Mouse (Mus musculus): ENCODE results near the gene Alox5ap. TPM values are rescaled to one million over a fixed set of nuclear protein-coding genes. Genes with fewer than 3 reads are reported as not detected.

Alox5ap gene
- total RNA-seq, 2 experiments from 2014 or later: 13.2 to 16.8 TPM

DNA sequence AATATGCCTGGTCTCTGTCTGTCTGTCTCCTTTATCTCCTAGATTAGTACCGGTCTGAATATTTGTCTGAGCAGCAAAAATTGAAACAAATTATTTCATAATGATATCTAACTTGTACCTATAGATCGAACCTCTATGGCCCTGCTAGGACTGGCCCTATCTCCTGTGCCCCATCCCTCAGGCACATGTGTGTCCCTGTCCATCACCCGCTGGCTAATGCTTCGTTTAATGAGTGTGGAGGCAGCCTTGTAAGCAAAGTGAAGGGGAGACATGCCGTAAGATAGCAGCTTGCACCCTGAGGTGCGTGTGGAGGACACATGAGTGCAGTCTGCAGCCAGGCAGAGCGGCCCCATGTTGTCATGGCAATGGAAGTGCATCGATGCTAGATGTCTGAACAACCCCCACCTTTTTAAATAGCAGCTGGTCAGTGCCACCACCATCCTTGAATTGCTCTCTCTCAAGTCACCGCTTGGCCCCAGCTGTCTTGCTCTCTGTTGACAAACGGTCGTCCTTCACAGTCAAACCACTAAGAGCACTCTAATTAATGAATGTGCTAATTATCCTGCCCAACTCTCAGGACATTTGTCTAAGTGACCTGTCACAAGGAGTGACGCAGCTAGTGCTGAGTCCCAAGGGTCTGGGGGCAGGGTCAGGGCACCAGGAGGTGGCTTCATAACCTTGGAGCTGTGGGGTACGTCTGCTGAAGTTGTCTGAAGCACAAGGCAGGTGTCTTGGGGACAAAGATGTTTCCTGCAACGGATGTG, 6.9 kb upstream of the Alox5ap start:
- no peak for DNase-seq
- intact Hi-C loops (cut with DNase I): no loop called here

DNA sequence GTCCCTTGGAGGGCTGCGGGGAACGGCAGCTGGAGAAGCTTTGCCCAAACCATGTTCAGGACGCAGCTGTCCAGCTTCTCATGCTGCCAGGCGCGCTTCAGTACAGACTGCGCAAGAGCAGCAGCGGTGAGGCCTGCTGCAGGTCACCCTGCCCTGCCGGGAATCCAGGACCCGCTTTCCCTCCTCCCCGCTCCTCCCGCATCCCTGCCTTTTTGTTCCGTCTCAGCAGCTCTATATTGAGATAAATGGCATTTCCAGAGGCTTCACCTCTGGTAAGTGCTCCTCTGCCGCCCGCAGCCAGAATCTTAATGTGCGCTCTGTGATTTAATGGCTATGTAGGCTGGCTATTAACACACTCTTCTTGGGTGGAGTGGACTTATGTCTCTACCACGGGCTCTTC, 5.5 kb upstream of the Alox5ap start:
- DNase-seq: no peak

DNA sequence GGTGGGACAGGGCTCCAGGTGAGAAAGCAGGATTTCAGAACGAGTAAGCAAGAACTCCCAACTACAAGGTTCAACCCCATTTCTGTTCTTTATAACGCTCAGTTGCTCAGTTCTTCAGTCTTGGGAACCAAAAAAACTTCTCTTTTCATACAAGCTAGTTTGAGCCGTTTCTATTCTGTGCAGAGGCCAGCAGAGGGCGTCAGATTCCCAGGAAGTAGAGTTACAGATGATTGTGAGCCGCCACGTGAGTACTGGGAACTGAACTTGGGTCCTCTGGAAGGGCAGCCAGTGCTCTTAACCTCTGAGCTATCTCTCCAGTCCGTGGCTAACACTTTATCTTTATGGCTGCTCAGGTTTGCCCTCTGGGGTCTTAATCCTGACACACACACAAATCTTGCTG, 3.1 kb upstream of the Alox5ap start:
- intact Hi-C loops (cut with DNase I): no loop called here
- no peak for DNase-seq

More for the DNA sequence above, 5.5 kb upstream of the Alox5ap start:
- intact Hi-C loops (cut with DNase I): no loop called here

DNA sequence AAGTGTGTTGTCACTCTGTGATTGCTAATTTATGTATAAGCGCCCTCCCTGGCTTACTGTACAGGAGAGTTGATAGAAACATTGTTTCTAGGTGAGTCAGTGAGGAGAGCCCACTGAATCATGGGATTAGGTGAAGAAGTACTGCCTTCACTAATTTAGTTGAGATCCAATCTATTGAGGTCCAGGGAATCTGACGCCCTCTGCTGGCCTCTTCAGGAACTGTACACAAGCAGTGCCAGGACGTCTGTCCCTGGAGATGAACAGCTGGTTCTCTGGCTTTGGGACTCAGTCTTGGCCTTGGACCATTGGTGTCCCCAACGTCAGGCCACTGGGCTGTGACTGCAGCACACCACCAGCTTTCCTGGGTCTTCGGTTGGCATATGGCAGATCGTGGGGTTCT, 2.7 kb upstream of the Alox5ap start:
- peak in 1 of 2 experiments; percentile 17 for DNase-seq
- intact Hi-C loops (cut with DNase I): no loop called here

DNA sequence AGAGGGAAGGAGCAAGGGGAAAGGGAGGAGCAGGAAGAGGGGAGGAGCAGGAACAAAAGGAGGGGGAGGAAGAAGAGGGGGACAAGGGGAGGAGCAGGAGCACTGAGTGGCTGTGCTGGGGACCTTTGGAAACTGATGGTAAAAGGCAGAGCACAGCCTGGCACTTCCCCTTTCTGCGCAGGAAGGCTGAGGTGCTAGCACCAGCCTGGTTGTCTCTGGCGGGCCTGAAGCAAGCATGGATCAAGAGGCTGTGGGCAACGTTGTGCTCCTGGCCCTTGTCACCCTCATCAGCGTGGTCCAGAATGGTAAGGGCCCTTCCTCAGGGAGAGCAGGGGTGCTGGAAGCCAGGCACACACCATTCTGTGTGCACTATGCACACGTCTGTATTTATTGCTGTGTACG, 312 bp downstream of the Alox5ap start:
- peak in 1 of 2 experiments; percentile 30 for DNase-seq

DNA sequence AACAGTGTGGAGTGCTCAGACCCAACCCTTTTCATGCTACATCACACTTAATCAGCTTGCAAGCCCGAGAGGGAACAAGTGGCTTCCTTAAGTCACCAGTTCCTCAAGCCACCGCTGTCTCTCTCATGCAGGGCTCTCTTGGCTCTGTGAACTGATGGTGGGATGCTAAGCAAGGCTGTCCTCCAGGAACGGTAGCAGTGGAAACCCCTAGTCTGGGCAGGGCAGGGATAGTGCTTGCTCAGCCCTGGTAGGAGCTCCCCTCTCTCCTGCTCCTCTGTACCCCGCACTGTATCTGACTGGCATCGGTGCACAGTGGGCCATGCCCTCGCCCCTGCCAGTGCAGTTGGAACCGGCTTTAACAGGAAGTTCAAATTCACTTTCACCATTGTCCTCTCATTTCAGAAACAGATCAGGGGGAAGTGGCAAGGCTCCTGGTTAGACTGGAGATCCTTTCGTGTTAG, 2.2 kb downstream of the Alox5ap start:
- DNase-seq: no peak
- intact Hi-C loops (cut with DNase I): no loop called here

More for the DNA sequence above, 312 bp downstream of the Alox5ap start:
- intact Hi-C loops (cut with DNase I): no loop called here

DNA sequence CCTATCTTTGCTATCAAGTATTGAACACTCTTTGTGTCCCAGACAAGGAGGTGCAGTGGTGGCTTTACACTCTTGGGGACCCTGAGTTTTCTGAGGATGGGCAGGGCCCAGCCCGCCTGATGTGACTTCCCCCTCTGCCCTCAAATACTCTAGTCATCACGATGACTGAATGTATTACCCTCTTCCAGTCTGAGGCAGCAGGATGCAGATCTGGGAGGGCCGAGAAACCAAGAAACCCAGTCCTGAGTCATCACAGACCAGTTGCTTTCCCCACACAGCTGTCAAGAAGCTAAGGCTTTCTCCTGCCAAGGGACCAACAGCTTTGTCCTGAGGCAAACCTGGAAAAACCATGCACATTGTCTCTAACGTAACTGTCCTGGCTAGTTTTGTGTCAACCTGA, 2.9 kb downstream of the Alox5ap start:
- intact Hi-C loops (cut with DNase I): no loop called here
- DNase-seq: no peak

DNA sequence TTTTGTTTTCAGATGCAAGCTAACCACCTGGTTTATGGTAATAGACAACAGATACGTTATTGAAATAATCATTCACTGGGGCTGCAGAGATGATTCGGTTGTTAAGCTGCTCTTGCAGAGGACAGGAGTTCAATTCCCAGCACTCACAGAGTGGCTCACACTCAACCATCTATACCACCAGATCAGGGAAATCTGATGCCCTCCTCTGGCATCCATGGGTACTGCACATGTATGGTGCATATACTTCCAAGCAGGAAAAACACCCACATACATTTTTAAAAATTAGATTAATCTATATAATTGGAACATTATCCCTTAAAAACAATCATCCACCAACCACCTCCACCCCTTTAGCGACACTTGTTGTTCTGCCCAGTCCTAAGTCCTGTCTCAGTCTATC, 6.7 kb downstream of the Alox5ap start:
- DNase-seq: no peak
- intact Hi-C loops (cut with DNase I): loop anchor here (5.0 kb wide), 1 partner anchor 209 kb away; no protein-coding TSS in a partner anchor

DNA sequence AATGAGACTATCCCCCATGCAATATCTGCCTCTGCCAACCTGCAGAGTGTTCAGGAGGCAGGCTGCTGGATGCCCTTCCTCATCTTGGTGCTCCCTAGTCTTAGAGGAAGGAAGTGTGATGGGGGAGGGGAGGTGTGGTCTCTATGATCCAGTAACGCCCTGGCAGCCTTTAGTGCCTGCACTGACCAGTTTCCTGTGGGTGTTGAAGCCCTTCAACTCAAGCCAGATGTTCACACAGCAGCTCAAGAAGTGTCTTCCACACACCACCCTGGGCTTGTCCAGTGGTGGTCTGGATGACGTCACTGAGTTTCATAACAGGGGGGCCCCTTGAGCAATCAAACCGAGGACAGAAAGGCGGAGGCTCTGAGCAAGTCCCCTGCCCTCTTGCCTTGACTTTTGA, 8.0 kb downstream of the Alox5ap start:
- DNase-seq: peak; percentile 19 to 26
- intact Hi-C loops (cut with DNase I): loop anchor here (5.0 kb wide), 1 partner anchor 210 kb away; no protein-coding TSS in a partner anchor

DNA sequence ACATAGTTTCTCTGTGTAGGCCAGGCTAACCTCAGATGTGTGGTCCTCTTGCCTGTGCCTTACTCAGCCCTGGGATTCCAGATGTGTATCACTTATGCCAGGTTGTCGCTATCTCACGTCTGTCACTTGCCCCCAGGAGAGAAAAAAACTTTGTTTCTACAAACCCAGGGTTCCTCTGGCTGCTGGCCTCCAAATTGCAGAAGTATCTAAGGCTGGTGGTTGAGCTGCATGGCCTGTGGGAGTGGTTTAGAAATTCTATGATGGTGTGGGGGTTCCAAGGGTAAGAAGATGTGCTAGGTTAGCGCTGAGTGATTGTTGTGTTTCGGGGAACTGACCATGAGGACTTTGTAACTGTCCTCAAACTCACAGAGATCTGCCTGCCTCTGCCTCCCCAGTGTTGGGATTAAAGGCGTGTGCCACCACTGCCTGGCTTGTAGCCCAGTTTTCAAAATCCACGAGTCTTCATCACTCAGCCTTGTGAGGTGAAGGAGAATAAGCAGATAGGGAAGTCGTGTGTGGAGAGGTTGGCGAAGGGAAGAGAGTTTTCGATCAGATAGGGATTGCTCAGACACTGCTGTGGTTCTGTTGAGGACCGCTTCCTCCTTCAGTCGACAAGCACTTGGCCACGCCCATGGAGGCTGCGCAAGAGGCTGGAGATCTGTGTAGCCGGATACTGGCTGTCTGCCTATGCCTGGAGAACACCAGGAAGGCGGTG, 10.0 kb downstream of the Alox5ap start:
- DNase-seq: peak; percentile 29 to 35

DNA sequence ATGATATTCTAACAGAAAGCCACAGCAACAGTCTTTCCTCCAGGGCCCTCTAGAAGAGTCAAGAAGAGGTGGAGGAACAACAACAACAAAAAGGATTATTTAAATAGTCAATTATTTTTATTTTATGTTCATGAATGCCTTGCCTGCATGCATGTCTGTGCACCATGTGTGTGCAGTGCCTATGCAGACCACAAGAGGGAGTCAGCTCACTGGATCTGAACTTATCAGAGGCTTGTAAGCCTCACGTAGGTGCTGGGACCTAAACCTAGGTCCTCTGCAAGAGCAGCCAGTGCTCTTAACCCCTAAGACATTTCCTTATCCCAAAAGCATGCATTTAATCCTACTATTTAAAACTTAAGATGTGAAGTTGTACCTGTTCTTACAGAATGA, 10.5 kb downstream of the Alox5ap start:
- DNase-seq: no peak
- intact Hi-C loops (cut with DNase I): no loop called here

More for the DNA sequence above, 10.0 kb downstream of the Alox5ap start:
- intact Hi-C loops (cut with DNase I): loop anchor here (5.0 kb wide), 1 partner anchor 212 kb away; no protein-coding TSS in a partner anchor

DNA sequence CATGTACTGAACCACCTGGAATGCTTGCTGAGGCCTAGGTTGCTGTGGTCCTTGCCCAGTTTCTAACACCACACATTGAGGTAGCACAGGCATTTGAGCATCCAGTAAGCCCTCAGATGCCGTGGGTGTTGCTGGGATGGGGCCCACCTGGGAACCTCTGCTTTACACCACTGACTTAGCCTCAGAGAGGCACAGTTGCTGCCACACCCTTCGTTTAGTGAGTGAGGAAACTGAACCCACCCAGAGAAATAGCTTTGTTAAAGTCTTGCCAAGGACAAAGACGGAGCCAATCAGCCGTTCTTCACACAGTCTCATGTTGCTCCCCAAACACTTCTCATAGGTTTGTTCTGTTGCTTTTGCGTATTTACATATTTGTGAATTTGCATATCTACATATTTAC, 13.0 kb downstream of the Alox5ap start:
- intact Hi-C loops (cut with DNase I): no loop called here
- DNase-seq: no peak

DNA sequence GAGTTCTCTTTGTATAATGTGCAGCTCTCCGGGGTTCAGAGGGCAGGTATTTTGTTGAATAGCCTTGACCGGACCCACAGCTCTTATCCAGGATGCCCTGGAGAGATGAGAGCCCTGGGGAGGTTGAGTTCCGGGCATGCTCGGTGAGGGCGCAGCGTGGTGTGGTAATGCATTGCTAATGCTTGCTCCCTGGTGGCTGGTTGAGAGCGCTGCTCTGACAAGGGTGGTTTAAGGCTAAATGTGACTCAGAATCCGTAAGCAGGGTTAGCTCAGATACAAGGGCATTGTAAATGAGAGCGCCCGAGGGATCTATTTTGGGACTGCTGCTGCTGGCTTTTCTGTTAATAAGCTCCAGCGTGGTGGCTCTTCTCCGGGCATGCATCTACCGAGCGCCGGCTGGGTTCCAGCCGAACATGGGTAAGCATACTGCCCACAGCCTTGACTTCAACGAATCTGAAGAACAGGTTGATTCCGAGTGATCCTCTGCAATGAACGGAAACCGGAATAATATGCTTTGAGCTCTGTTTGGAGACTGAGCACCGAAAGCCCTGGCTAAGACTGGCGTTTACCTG, 14.8 kb downstream of the Alox5ap start:
- intact Hi-C loops (cut with DNase I): no loop called here
- peak; percentile 25 to 45 for DNase-seq

DNA sequence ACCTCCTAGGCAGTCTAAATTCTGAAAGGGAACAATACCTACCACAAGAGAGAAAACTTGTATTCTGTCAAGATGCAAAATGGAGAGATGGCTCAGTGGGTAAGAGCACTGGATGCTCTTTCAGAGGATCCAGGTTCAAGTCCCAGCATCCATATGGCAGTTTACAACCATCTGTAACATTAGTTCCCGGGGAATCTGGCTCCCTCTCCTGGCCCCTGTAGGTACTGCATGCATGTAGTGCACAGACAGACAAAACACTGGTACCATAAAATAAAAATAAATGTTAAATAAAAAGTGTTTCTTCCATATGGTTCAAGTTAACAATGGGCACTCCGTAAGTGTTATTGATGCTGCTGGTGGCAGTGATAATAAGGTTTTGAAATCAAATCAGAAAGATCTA, 18.4 kb downstream of the Alox5ap start:
- no peak for DNase-seq
- intact Hi-C loops (cut with DNase I): no loop called here

DNA sequence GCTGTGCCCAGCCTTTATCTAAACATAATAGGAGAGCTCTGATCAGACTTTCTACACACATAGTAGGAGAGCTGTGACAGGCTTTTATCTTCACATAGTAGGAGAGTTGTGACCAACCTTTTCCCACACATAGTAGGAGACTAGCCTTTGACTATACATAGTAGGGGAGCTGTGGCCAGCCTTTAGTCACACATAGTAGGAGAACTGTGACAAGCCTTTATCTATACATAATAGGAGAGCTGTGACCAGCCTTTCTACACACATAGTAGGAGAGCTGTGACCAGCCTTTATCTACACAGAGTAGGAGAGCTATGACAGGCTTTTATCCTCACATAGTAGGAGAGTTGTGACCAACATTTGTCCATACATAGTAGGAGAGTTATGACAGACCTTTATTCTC, 19.3 kb downstream of the Alox5ap start:
- no peak for DNase-seq

DNA sequence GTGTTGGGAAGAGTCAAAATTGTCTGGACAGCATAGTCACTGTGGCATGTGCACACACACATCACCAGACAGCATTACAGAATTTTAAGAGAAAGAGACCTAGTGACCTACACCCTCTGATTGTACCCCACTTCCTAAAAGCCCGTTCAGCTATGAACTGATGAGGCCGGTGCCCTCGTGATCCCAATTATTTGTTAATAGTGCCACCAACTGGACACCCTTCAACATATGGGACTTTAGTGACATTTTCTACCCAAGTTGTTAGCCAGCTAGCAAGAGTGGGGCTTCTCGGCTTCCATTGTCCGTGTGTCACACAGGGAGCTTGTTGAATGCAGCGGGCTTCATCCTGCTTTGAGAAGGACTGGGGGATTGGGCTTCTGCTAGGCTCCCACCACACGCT, 21.5 kb downstream of the Alox5ap start:
- intact Hi-C loops (cut with DNase I): no loop called here
- no peak for DNase-seq

More for the DNA sequence above, 19.3 kb downstream of the Alox5ap start:
- intact Hi-C loops (cut with DNase I): loop anchor here (2.0 kb wide), 1 partner anchor 61 kb away; no protein-coding TSS in a partner anchor

DNA sequence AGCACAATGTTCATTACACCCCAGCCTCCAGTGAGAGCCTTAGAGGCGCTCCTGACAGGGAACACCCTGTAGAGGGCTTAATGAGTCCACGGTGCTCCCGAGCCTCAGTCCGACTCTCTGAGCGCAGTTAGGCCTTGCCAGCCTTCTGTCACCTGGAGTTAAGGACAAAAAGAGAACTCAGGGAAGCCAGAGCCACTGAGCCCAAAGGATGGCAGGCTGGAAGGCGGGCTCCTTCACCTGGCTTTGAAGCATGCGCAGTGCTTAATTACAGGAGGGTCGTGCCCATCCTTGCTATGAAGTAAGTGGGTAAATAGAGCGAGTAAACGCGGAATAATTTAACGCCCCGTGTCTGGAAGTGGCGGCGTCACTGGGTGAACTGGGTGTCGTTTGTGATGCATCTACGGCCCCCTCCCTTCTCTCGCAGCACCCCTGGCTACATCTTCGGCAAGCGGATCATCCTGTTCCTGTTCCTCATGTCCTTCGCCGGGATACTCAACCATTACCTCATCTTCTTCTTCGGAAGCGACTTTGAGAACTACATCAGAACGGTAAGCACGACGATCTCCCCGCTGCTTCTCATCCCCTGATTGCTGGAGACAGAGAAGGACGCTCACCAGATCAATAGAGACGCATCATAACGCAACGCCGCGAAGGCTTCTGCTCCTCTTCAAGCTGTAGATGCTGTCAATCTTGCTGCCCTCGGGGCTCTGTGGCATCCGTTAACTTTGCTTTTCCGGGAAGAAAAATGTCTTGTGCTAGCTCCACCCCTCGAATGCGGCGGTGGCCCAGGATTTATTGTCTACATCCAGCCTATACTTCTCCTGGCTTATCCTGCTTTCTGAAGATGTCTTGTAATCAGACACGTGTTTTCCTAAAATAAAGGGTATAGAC, 22.8 kb downstream of the Alox5ap start:
- intact Hi-C loops (cut with DNase I): no loop called here
- no peak for DNase-seq

DNA sequence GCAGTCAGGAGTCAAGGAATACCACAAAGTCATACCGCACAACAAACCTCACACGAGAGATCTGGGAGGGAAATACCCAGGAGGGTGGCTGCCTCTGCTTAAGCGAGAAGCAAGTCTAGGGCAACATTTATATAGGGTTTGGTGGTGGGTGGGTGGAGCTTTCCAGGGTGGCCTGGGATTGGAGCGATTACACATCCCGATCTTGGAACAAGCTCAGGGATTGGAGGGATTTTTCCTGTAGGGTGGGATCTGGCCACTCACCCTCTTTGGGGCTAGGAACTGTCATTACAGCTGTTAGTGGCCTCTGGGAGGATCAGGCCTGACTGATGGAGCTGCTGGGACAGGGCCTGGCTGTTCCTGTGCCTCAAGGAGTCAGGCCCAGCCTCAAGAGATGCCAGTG, 26.7 kb downstream of the Alox5ap start:
- no peak for DNase-seq
- intact Hi-C loops (cut with DNase I): no loop called here

DNA sequence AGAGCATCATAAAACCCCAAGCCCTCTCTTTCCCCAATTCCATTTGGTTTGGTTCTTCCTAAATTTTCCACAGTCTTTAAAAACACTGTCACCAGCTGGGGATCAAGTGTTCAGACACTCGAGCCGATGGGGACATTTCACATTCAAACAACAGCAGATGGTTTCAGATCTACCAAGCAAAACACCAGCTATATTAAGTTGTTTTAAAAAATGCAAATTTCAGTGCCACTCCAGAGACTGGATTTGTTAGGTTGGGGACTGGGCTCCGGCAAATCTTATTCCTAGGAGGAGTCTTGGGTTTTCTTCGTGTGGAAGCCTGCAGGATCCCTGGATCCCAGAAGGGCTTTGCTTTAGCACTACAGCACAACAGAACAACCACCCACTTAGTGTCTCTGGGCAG, 28.5 kb downstream of the Alox5ap start:
- intact Hi-C loops (cut with DNase I): no loop called here
- no peak for DNase-seq

DNA sequence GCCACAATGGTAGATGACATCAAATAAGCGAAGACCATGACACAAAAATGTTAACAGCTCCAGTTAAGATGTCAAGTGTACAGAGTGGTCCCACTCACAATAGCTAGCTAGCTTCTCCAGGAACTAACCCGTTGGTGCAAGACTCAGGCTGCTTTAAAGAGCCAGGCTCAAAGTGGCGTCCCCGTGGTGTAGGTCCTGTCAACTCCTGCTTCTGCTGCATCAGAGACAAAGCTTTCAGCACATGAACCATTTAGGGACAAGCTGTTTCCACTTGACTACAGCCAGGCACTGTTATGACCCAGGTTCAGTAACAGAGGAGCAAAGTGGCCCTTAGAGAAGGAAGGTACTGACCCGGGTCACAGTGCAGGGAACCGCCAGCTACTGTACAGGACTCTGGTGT, 32.2 kb downstream of the Alox5ap start:
- DNase-seq: no peak
- intact Hi-C loops (cut with DNase I): no loop called here
